Mouse (Mus musculus) midbrain, embryonic 16.5 days (tissue): ENCODE measurements around the gene Rpp21. TPM values are rescaled to one million over a fixed set of nuclear protein-coding genes. Genes with fewer than 3 reads are reported as not detected.

Experiments
- ATAC-seq: fragments of 200-750 bp; cut with Nextera tagmentation; 2 replicates; pipeline ENCODE4 v1.8.0; 2017; ENCODE audit warnings: moderate TSS enrichment
- H3K27ac ChIP-seq: fragments of 300-500 bp; sonication (generic); 2 replicates; pipeline ENCODE4 v1.5.1; 2014; ENCODE audit warnings: mild to moderate bottlenecking, low read length, mixed read lengths
- H3K27me3 ChIP-seq: fragments of 300-500 bp; sonication (generic); 2 replicates; pipeline ENCODE4 v1.6.1; 2014; ENCODE audit warnings: low read depth, low read length, mixed read lengths; ENCODE audit not compliant: control insufficient read depth, insufficient read depth
- H3K36me3 ChIP-seq: fragments of 300-500 bp; sonication (generic); 2 replicates; pipeline ENCODE4 v1.6.1; 2014; ENCODE audit warnings: mild to moderate bottlenecking, low read length, moderate library complexity, mixed read lengths; ENCODE audit not compliant: control insufficient read depth, insufficient read depth
- H3K4me1 ChIP-seq: fragments of 300-500 bp; sonication (generic); 2 replicates; pipeline ENCODE4 v1.6.1; 2014; ENCODE audit warnings: mild to moderate bottlenecking, low read length, mixed read lengths; ENCODE audit not compliant: control insufficient read depth, insufficient read depth
- H3K4me2 ChIP-seq: fragments of 300-500 bp; sonication (generic); 2 replicates; pipeline ENCODE4 v1.6.1; 2014; ENCODE audit warnings: mild to moderate bottlenecking, low read length, mixed read lengths
- H3K4me3 ChIP-seq: fragments of 300-500 bp; sonication (generic); 2 replicates; pipeline ENCODE4 v1.5.1; 2014; ENCODE audit warnings: low read depth, mild to moderate bottlenecking, low read length, moderate library complexity, mixed read lengths
- H3K9ac ChIP-seq: fragments of 300-500 bp; sonication (generic); 2 replicates; pipeline ENCODE4 v1.6.1; 2014; ENCODE audit warnings: low read depth, low read length, mixed read lengths
- H3K9me3 ChIP-seq: fragments of 300-500 bp; sonication (generic); replicated peaks from 2 replicates; pipeline ENCODE4 v1.6.1; 2014; ENCODE audit warnings: mild to moderate bottlenecking, low read length, mixed read lengths; ENCODE audit not compliant: control insufficient read depth, poor library complexity, severe bottlenecking
- WGBS: fragments of 180-500 bp; shearing (Covaris S2); extraction: QIAGEN DNeasy Blood & Tissue Kit; methylation state at CpG from one replicate; pipeline ENCODE4 v1.1.7; 2014; 5-methylcytosine and 5-hydroxymethylcytosine counted together
- polyA plus RNA-seq: library from polyadenylated mRNA; unstranded; fragments of >200 nt; fragmentation: Nextera tagmentation; extraction: Ambion mirVana; gene quantifications from 2 replicates; pipeline ENCODE4 v1.2.1, GENCODE M21; 2015

Gene Rpp21
- 122 and 135 TPM in 2 replicates for polyA plus RNA-seq

GRCm38 (mm10) chr17:36257969-36258368 lies at the start of gene Rpp21:
TSS of gene Rpp21 (minus strand) at chr17:36258069.
- Histone ChIP-seq H3K27ac (peak within 1 kb of the TSS; percentile 91), H3K4me1 (peaks cover 10% of the 10 kb centered on the region; the same call in 1 of the 2 replicates), H3K36me3 (peaks cover 24% of the 10 kb centered on the region), H3K9me3 (no peaks in the 10 kb centered on the region), H3K4me2 (peak within 1 kb of the TSS; percentile 60), H3K27me3 (no peaks in the 10 kb centered on the region), H3K4me3 (peak within 1 kb of the TSS; percentile 87), H3K9ac (peak within 1 kb of the TSS; percentile 91)
- WGBS: 53% methylated on average over 6 of the region's 6 CpGs
- ATAC-seq: no peak; the same call in 1 of the 2 replicates

DNA sequence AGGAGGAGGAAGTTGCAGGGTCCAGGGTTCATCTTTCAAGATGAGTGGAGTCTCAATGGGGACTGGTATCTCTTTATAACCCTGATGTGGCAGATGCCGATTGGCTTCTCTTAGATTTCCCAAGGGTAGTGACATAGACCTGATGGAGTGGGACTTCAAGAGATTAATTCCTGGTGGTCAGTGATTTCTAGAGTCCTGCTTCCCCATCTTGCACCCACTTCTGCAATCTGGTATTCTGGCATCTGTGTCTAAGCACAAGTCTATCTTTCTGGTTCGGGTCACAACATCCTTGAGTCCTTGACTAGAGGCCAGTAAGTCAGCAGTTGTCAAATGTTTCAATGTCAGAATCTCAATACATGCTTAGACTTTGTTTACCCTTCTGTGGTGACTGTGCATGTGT lies 28.5 kb upstream of the Rpp21 start, which contains the start of gene H2-M10.2:
TSS of gene H2-M10.2 (minus strand) at position 101 of the 400 bp plus-strand sequence.
- Histone ChIP-seq H3K4me3 (no peak within 1 kb of the TSS), H3K9ac (no peak within 1 kb of the TSS), H3K4me1 (no peaks in the 10 kb centered on the region), H3K27ac (no peak within 1 kb of the TSS), H3K9me3 (no peaks in the 10 kb centered on the region), H3K36me3 (peaks cover 8% of the 10 kb centered on the region; the same call in 1 of the 2 replicates), H3K4me2 (no peak within 1 kb of the TSS), H3K27me3 (no peaks in the 10 kb centered on the region)
- no peak for ATAC-seq
- 98% methylated on average over 2 of the region's 2 CpGs for WGBS

- no peak overlapping the region for H3K4me2 ChIP-seq
- H3K4me1 ChIP-seq: no peaks in the 10 kb centered on the region
- no peak overlapping the region for H3K27ac ChIP-seq
- no peaks in the 10 kb centered on the region for H3K9me3 ChIP-seq
- H3K36me3 ChIP-seq: peaks cover 16% of the 10 kb centered on the region
- no peak overlapping the region for H3K9ac ChIP-seq
- ATAC-seq: no peak
- 92% methylated on average over 4 of the region's 4 CpGs for WGBS
- H3K27me3 ChIP-seq: no peaks in the 10 kb centered on the region
- H3K4me3 ChIP-seq: no peak overlapping the region
Measured at GRCm38 (mm10) chr17:36281521-36282245, 23.8 kb upstream of the Rpp21 start.

- Histone ChIP-seq H3K4me1 (peaks cover 33% of the 10 kb centered on the region), H3K27ac (no peak overlapping the region), H3K36me3 (0 out of 2 replicates have a peak, but pooled peaks cover 4% of the 10 kb centered on the region), H3K9ac (no peak overlapping the region), H3K4me3 (no peak overlapping the region), H3K4me2 (no peak overlapping the region), H3K27me3 (no peaks in the 10 kb centered on the region), H3K9me3 (no peaks in the 10 kb centered on the region)
- no peak for ATAC-seq
- 96% methylated on average over 4 of the region's 4 CpGs for WGBS
Measured at GRCm38 (mm10) chr17:36274776-36275175, 16.9 kb upstream of the Rpp21 start.

- Histone ChIP-seq H3K9me3 (no peaks in the 10 kb centered on the region), H3K9ac (no peak overlapping the region), H3K4me2 (no peak overlapping the region), H3K27ac (no peak overlapping the region), H3K4me3 (no peak overlapping the region), H3K36me3 (peaks cover 4% of the 10 kb centered on the region; the same call in 1 of the 2 replicates), H3K4me1 (peaks cover 34% of the 10 kb centered on the region), H3K27me3 (no peaks in the 10 kb centered on the region)
- ATAC-seq: no peak
- 97% methylated on average over 4 of the region's 4 CpGs for WGBS
Measured at GRCm38 (mm10) chr17:36273796-36274195, 15.9 kb upstream of the Rpp21 start.

DNA sequence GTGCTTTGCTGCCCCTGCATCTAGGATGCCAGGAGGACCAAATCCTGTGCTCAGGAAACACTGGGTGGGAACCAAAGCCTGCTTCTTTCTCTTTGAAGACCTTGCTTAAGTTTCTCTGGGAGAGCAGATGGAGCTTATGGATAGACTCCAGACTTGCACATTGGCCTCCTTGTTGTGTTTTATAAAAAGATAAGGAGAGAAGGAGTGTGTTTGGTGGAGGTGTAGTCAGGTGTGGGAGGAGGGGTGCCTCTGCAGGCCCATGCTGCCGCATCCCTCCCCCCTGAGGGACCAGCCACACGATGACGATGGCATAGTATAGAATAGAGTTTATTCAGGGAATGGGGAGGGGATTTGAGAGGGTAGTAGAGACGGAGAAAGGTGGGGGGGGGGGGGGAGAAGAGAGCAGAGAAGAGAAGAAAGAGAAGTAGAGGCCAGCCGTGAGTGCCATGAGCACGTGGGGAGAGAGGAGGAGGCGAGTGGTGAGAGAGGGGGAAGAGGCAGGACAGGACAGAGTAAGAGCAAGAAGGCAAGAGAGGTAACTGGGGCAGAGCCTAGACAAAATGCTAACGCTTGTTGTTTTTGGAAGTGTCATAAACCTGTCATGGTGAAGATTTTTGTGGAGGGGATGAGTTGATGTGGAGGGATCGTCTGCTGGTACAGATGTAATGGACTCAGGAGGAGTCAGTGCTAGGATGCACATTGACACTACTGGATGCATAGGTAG lies 14.9 kb upstream of the Rpp21 start:
- peaks cover 2% of the 10 kb centered on the region; the same call in 1 of the 2 replicates for H3K36me3 ChIP-seq
- peak overlapping the region; percentile 96 for H3K4me2 ChIP-seq
- no peaks in the 10 kb centered on the region for H3K9me3 ChIP-seq
- no peak for ATAC-seq
- no peaks in the 10 kb centered on the region for H3K27me3 ChIP-seq
- H3K4me3 ChIP-seq: peak overlapping the region; percentile 96
- peak overlapping the region; percentile 96 for H3K9ac ChIP-seq
- peaks cover 34% of the 10 kb centered on the region for H3K4me1 ChIP-seq
- no peak overlapping the region for H3K27ac ChIP-seq
- WGBS: 90% methylated on average over 8 of the region's 9 CpGs

DNA sequence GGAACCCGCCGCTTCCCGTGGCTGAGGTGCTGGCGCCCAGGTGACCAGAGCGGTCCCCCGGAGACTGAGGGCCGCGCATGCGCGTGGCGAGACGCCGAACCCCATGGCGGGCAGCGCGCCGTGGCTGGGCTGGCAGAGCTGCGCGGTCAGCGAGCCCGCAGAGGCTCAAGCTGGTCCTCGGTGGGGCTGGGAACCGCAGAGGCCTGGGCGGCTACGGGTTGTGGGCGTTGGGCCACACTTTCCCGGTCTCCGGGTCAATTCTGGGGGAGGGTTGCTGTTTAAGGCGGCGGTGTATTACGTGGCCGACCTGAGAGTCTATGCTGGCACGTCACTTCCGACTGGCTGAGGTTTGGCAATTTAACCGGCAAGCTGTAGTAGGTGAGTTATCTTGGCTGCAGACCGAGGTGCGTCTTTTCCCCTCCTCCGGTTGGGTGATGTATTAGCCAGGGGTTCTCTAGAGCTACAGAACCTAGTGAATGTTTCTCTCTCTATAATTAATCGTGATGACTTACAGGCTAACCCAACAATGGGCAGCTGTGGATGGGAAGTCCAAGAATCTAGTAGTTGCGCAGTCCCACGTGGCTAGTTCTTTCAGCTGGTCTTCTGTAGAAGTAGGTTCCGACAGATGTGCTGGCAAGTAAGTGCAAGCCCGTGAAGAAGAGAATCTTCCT lies 13.9 kb upstream of the Rpp21 start, which contains the start of gene Trim39:
TSS of gene Trim39 (minus strand) at position 662 of the 671 bp plus-strand sequence.
- peak within 1 kb of the TSS; percentile 96 for H3K9ac ChIP-seq
- peaks cover 34% of the 10 kb centered on the region for H3K4me1 ChIP-seq
- peak within 1 kb of the TSS; percentile 96 for H3K4me2 ChIP-seq
- under 1% methylated on average over 43 of the region's 43 CpGs for WGBS
- no peaks in the 10 kb centered on the region for H3K27me3 ChIP-seq
- H3K4me3 ChIP-seq: peak within 1 kb of the TSS; percentile 96
- H3K36me3 ChIP-seq: peaks cover 10% of the 10 kb centered on the region
- peak within 1 kb of the TSS; percentile 98 for H3K27ac ChIP-seq
- peak; percentile 90 for ATAC-seq
- H3K9me3 ChIP-seq: no peaks in the 10 kb centered on the region

DNA sequence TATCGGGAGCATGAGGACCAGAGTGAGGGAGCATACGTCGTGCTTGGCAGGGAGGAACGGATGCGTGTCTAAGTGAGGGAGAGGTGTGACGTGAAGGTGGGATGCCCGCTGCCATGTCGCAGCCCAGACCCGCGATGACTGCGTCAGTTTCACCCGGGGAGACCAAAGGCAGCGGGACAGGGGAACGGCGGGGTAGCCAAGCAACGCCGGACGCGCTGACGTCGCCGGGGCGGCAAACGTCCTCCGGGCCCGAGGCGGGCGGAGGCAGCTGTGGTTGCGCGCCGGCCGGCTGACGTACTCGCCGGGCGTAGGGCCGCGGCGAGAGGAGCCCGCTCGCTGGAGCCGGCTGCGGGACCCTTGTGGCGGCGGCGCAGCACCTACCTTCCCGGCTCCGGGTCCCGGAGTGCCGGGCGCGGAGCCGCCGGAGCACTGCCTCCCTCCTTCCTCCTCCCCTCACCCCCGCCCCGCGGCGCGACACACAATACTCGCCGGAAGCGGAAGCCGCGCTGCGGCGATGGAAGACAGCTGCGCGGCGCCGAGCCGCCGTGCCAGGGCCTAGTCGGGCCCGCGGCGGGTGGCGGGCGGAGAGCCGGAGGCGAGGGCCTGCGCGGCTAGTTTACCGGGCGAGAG lies 13.2 kb upstream of the Rpp21 start:
- Histone ChIP-seq H3K4me1 (peaks cover 34% of the 10 kb centered on the region), H3K27me3 (no peaks in the 10 kb centered on the region), H3K27ac (peak overlapping the region; percentile 98), H3K4me3 (peak overlapping the region; percentile 96), H3K36me3 (peaks cover 16% of the 10 kb centered on the region), H3K4me2 (peak overlapping the region; percentile 74), H3K9ac (peak overlapping the region; percentile 96), H3K9me3 (no peaks in the 10 kb centered on the region)
- WGBS: under 1% methylated on average over 65 of the region's 84 CpGs
- ATAC-seq: peak; percentile 93
